Mouse (Mus musculus) thymus, adult 2 months (tissue): ENCODE measurements around the gene Klhl36. TPM values are rescaled to one million over a fixed set of nuclear protein-coding genes. Genes with fewer than 3 reads are reported as not detected.

Experiments used
- DNase-seq: peaks from one replicate; pipeline ENCODE4 v3.0.0; 2021
- H3K27ac ChIP-seq: fragments of 200-500 bp; 2 replicates; pipeline ENCODE4 v1.5.1; 2012; ENCODE audit warnings: low read length, control low read depth; ENCODE audit not compliant: control insufficient read depth, insufficient read depth
- H3K27me3 ChIP-seq: fragments of 200-500 bp; 2 replicates; pipeline ENCODE4 v1.6.1; 2012; ENCODE audit warnings: mild to moderate bottlenecking, low read length, moderate library complexity, mixed read lengths; ENCODE audit not compliant: control insufficient read depth, insufficient read depth
- H3K36me3 ChIP-seq: fragments of 200-500 bp; 2 replicates; pipeline ENCODE4 v1.6.1; 2012; ENCODE audit warnings: mild to moderate bottlenecking, low read length, moderate library complexity; ENCODE audit not compliant: control insufficient read depth, insufficient read depth
- H3K4me1 ChIP-seq: fragments of 200-500 bp; replicated peaks from 2 replicates; pipeline ENCODE4 v1.6.1; 2012; ENCODE audit warnings: low read length; ENCODE audit not compliant: control insufficient read depth, insufficient read depth
- H3K4me3 ChIP-seq: fragments of 200-500 bp; 2 replicates; pipeline ENCODE4 v1.5.1; 2012; ENCODE audit warnings: mild to moderate bottlenecking, low read length, control low read depth, moderate library complexity; ENCODE audit not compliant: control insufficient read depth, insufficient read depth
- CTCF ChIP-seq: fragments of 200-500 bp; IDR thresholded peaks from 2 replicates; pipeline ENCODE4 v1.5.1; 2012; ENCODE audit warnings: mild to moderate bottlenecking, control low read depth, low read length, moderate library complexity, borderline replicate concordance; ENCODE audit not compliant: control insufficient read depth, poor library complexity, insufficient read depth; ENCODE audit errors: extremely low read depth
- POLR2A ChIP-seq: fragments of 200-500 bp; IDR thresholded peaks from 2 replicates; pipeline ENCODE4 v1.6.1; 2012; ENCODE audit warnings: mild to moderate bottlenecking, low read length, control low read depth, moderate library complexity; ENCODE audit not compliant: control insufficient read depth, poor library complexity, insufficient read depth; ENCODE audit errors: extremely low read depth
- WGBS: fragments of 180-500 bp; shearing (Covaris S2); methylation state at CpG from one replicate; pipeline ENCODE4 v1.1.7; 2018; 5-methylcytosine and 5-hydroxymethylcytosine counted together
- polyA plus RNA-seq: library from polyadenylated mRNA; depleted of rRNA; stranded (reverse); fragments of >200 nt; gene quantifications from 2 replicates; pipeline ENCODE4 v1.2.3, GENCODE M21; 2012

The Klhl36 gene
- polyA plus RNA-seq, 1 experiment = 41.8 TPM

GRCm38 (mm10) chr8:119821691-119822090, 40.4 kb upstream of the Klhl36 start:
- TF ChIP-seq POLR2A = no peak
- TF ChIP-seq CTCF = no peak
- no peaks in the 10 kb centered on the region for H3K36me3 ChIP-seq
- DNase-seq = no peak
- 98% methylated on average over 6 of the region's 6 CpGs for WGBS
- H3K4me1 ChIP-seq = peaks cover 19% of the 10 kb centered on the region
- no peaks in the 10 kb centered on the region for H3K27me3 ChIP-seq
- H3K27ac ChIP-seq = no peak overlapping the region
- H3K4me3 ChIP-seq = no peak overlapping the region

DNA sequence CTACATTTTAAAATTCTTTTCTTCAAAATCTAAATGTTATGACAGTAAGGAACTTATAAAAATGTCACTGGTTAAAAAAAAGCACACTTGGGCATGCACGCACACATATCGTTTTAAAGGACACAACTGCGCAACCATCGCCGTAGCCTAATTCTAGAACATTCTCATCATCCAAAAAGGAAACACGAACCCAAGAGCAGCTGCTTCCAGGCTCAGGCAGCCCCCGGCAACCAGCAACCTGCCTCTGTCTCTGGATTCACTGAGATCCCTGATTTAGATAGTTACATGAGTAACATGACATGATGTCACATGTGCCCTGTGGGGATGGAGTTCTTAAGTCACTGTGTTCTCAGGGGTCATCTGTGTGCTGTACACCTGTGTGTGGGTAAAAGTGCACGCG, 38.8 kb upstream of the Klhl36 start:
- H3K36me3 ChIP-seq = no peaks in the 10 kb centered on the region
- no peak for DNase-seq
- H3K27ac ChIP-seq = no peak overlapping the region
- no peak overlapping the region for H3K4me3 ChIP-seq
- no peaks in the 10 kb centered on the region for H3K27me3 ChIP-seq
- H3K4me1 ChIP-seq = peaks cover 30% of the 10 kb centered on the region
- TF ChIP-seq CTCF = no peak
- no peak for TF ChIP-seq POLR2A
- WGBS = 98% methylated on average over 9 of the region's 9 CpGs

GRCm38 (mm10) chr8:119824100-119824499, 38.0 kb upstream of the Klhl36 start:
- Histone ChIP-seq H3K4me3 (no peak overlapping the region), H3K27ac (no peak overlapping the region), H3K4me1 (peaks cover 36% of the 10 kb centered on the region), H3K27me3 (no peaks in the 10 kb centered on the region), H3K36me3 (no peaks in the 10 kb centered on the region)
- TF ChIP-seq CTCF = no peak
- TF ChIP-seq POLR2A = no peak
- DNase-seq = no peak
- 100% methylated on average over 4 of the region's 4 CpGs for WGBS

DNA sequence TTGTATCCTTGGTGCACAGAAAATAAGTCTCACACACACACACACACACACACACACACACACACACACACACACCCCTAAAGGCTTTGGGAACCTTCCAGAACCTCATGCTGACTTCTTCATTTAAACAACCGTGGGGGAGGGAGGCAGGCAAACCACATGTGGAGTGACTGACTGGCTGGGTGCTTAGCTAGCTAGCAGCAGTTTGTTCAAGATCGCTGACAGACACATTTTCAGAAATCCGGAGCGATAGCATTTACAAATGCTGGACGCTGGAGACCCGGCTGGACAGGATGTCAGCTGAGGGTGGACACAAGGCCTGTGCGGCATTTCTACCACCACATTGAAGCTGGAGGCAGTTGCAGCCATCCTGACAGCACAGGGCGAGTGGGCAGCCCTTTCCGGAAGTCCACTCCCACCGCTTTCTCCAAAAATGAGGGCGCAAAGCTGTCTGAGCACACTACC, 37.2 kb upstream of the Klhl36 start:
- TF ChIP-seq CTCF = no peak
- no peak for TF ChIP-seq POLR2A
- Histone ChIP-seq H3K4me1 (peaks cover 43% of the 10 kb centered on the region), H3K27ac (no peak overlapping the region), H3K36me3 (no peaks in the 10 kb centered on the region), H3K27me3 (no peaks in the 10 kb centered on the region; the same call in 1 of the 2 replicates), H3K4me3 (no peak overlapping the region)
- DNase-seq = no peak
- WGBS = 54% methylated on average over 11 of the region's 11 CpGs

GRCm38 (mm10) chr8:119825950-119826730, 35.9 kb upstream of the Klhl36 start:
- no peaks in the 10 kb centered on the region for H3K36me3 ChIP-seq
- no peak overlapping the region for H3K4me3 ChIP-seq
- no peak for DNase-seq
- 59% methylated on average over 19 of the region's 19 CpGs for WGBS
- H3K27me3 ChIP-seq = no peaks in the 10 kb centered on the region; the same call in 1 of the 2 replicates
- TF ChIP-seq CTCF (no peak), POLR2A (no peak)
- H3K4me1 ChIP-seq = peaks cover 56% of the 10 kb centered on the region
- no peak overlapping the region; the same call in 1 of the 2 replicates for H3K27ac ChIP-seq

GRCm38 (mm10) chr8:119826982-119827381, 35.1 kb upstream of the Klhl36 start:
- Histone ChIP-seq H3K4me1 (peaks cover 65% of the 10 kb centered on the region), H3K27me3 (no peaks in the 10 kb centered on the region; the same call in 1 of the 2 replicates), H3K36me3 (no peaks in the 10 kb centered on the region), H3K27ac (no peak overlapping the region), H3K4me3 (no peak overlapping the region)
- WGBS = 46% methylated on average over 5 of the region's 5 CpGs
- no peak for DNase-seq
- TF ChIP-seq CTCF (no peak), POLR2A (no peak)

GRCm38 (mm10) chr8:119827721-119828153, 34.3 kb upstream of the Klhl36 start:
- Histone ChIP-seq H3K36me3 (no peaks in the 10 kb centered on the region), H3K27ac (no peak overlapping the region), H3K4me1 (peaks cover 72% of the 10 kb centered on the region), H3K27me3 (no peaks in the 10 kb centered on the region; the same call in 1 of the 2 replicates), H3K4me3 (no peak overlapping the region)
- no peak for DNase-seq
- no peak for TF ChIP-seq CTCF
- TF ChIP-seq POLR2A = no peak
- 64% methylated on average over 4 of the region's 4 CpGs for WGBS
